21 mouse cellular contexts compared by ENCODE assay signal in the genomic region with DNA sequence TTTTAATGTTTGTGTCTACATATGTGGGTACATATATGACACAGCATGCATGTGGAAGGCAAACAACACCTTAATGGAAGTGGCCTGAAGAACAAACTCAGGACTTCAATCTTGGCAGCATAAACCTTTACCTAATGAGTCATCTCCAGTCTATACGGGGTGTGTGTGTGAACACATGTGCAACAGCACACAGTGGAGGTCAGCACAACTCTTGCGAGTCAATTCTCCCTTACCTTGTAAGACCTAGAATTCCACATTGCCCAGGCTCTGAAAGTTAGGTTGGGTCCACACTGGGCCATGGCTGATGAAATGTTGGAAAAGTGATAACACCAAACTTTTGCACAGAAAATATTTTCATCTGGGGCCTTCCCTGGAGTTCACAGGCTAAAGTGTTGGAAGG.
"Had no signal": no experiment of that assay in that cellular context is flagged by ENCODE, and none has a peak within 500 bp of the region (broad histone marks: within the 10 kb centered on the region; RNA-seq: fewer than 3 reads in every experiment).

No protein-coding gene starts in this region.

- ATAC-seq: midbrain, embryonic 15.5 days had no signal

- H3K4me3 ChIP-seq: kidney, embryonic 15.5 days; left cerebral cortex, adult 2 months; midbrain, embryonic 12.5 days; midbrain, embryonic 15.5 days; neural tube, embryonic 12.5 days; neural tube, embryonic 15.5 days; stomach, embryonic 15.5 days had no signal

- H3K27ac ChIP-seq: kidney, embryonic 15.5 days; left cerebral cortex, adult 2 months; liver, embryonic 14.5 days; midbrain, embryonic 12.5 days; midbrain, embryonic 15.5 days; neural tube, embryonic 12.5 days; neural tube, embryonic 15.5 days; stomach, embryonic 15.5 days had no signal

- H3K4me1 ChIP-seq: midbrain, embryonic 12.5 days; midbrain, embryonic 15.5 days; neural tube, embryonic 12.5 days; neural tube, embryonic 15.5 days had no signal

- H3K9me3 ChIP-seq: kidney, embryonic 15.5 days; midbrain, embryonic 12.5 days; midbrain, embryonic 15.5 days; neural tube, embryonic 12.5 days; neural tube, embryonic 15.5 days; stomach, embryonic 15.5 days had no signal

- H3K27me3 ChIP-seq: kidney, embryonic 15.5 days; midbrain, embryonic 12.5 days; midbrain, embryonic 15.5 days; neural tube, embryonic 12.5 days; neural tube, embryonic 15.5 days; stomach, embryonic 15.5 days had no signal

- DNase-seq: kidney, adult 11 months; kidney, adult 8-10 months; kidney, postnatal 10 days; kidney, postnatal 36 days; layer of hippocampus, postnatal 36 days; lung, adult 2 months; lung, postnatal 14 days; lung, postnatal 4 days; right cerebral cortex, adult 18-20 months; right cerebral cortex, postnatal 14 days; right cerebral cortex, postnatal 4 days; spleen, adult 18-20 months; thymus, postnatal 36 days had no signal

- H3K4me2 ChIP-seq: kidney, embryonic 15.5 days; midbrain, embryonic 12.5 days; midbrain, embryonic 15.5 days; neural tube, embryonic 12.5 days; neural tube, embryonic 15.5 days; stomach, embryonic 15.5 days had no signal

- H3K36me3 ChIP-seq: stomach, embryonic 15.5 days had no signal

- H3K9ac ChIP-seq: kidney, embryonic 15.5 days; liver, embryonic 14.5 days; midbrain, embryonic 12.5 days; midbrain, embryonic 15.5 days; neural tube, embryonic 12.5 days; neural tube, embryonic 15.5 days; stomach, embryonic 15.5 days had no signal
